Mouse (Mus musculus): ENCODE data around the gene Prdm1. TPM values are rescaled to one million over a fixed set of nuclear protein-coding genes. Genes with fewer than 3 reads are reported as not detected.

Gene Prdm1
- total and polyA plus RNA-seq, 3 experiments, result 4.7 to 13.6 (median 8.0) TPM

GRCm38 (mm10) chr10:44392855-44393254 is 135.4 kb downstream of the Prdm1 start (continued):
- TF ChIP-seq ZKSCAN1 (IDR thresholded peaks at IDR 0.05; ENCODE audit: borderline replicate concordance, low read depth, low read length) (no peak), MAX (IDR thresholded peaks at IDR 0.05; ENCODE audit: low read length) (no peak), UBTF (IDR thresholded peaks at IDR 0.05; ENCODE audit: low read depth, low read length) (no peak), NELFE (IDR thresholded peaks at IDR 0.05; ENCODE audit: low read depth, low read length) (no peak), SIN3A (IDR thresholded peaks at IDR 0.05; ENCODE audit: low read length) (no peak), TBP (conservative IDR thresholded peaks at IDR 0.05; ENCODE audit: low read depth, low read length) (no peak), POLR2A (IDR thresholded peaks at IDR 0.05; ENCODE audit: low read depth, low read length) (no peak), ELF1 (IDR thresholded peaks at IDR 0.05; ENCODE audit: low read depth, low read length) (no peak), IRF4 (IDR thresholded peaks at IDR 0.05; ENCODE audit: low read depth, low read length) (peak; percentile 63; the same call in 1 of the 2 replicates), BHLHE40 (IDR thresholded peaks at IDR 0.05; ENCODE audit: low read depth, low read length) (peak; percentile 93), RCOR1 (conservative IDR thresholded peaks at IDR 0.05; ENCODE audit: low read depth, low read length) (no peak), POLR2AphosphoS2 (IDR thresholded peaks at IDR 0.05; ENCODE audit: low read depth, low read length) (no peak), ZC3H11A (IDR thresholded peaks at IDR 0.05; ENCODE audit: low read depth, low read length) (no peak), MYC (IDR thresholded peaks at IDR 0.05; ENCODE audit: low read depth, low read length) (no peak), PAX5 (IDR thresholded peaks at IDR 0.05; ENCODE audit: low read length) (no peak), TCF12 (IDR thresholded peaks at IDR 0.05; ENCODE audit: low read depth, low read length) (peak; percentile 54; the same call in 1 of the 2 replicates), ETS1 (conservative IDR thresholded peaks at IDR 0.05; ENCODE audit: low read depth, low read length) (peak; percentile 27; the same call in 1 of the 2 replicates), NRF1 (IDR thresholded peaks at IDR 0.05; ENCODE audit: low read depth, low read length) (no peak), CTCF (conservative IDR thresholded peaks at IDR 0.05 in 1 of 2, IDR thresholded peaks at IDR 0.05 in 1 of 2; ENCODE audit: low read depth in 2 of 2, low read length in 2 of 2) (no peak), RAD21 (IDR thresholded peaks at IDR 0.05; ENCODE audit: low read depth, low read length) (no peak; the same call in 1 of the 2 replicates), MAFK (IDR thresholded peaks at IDR 0.05; ENCODE audit: insufficient replicate concordance, low read length) (no peak)

GRCm38 (mm10) chr10:44391509-44392290 is 136.6 kb downstream of the Prdm1 start:
- H3K9me3 ChIP-seq (replicated peaks; ENCODE audit: low read length), result no peaks in the 10 kb centered on the region
- no peak for TF ChIP-seq USF1 (IDR thresholded peaks at IDR 0.05; ENCODE audit: low read depth, low read length)
- no peak for TF ChIP-seq SIN3A (IDR thresholded peaks at IDR 0.05; ENCODE audit: low read length)
- TF ChIP-seq ELF1 (IDR thresholded peaks at IDR 0.05; ENCODE audit: low read depth, low read length), result no peak
- no peak for TF ChIP-seq NELFE (IDR thresholded peaks at IDR 0.05; ENCODE audit: low read depth, low read length)
- TF ChIP-seq PAX5 (IDR thresholded peaks at IDR 0.05; ENCODE audit: low read length), result no peak
- no peak for TF ChIP-seq HCFC1 (IDR thresholded peaks at IDR 0.05; ENCODE audit: low read depth, low read length)
- TF ChIP-seq MYC (IDR thresholded peaks at IDR 0.05; ENCODE audit: low read depth, low read length), result no peak
- no peak for TF ChIP-seq IRF4 (IDR thresholded peaks at IDR 0.05; ENCODE audit: low read depth, low read length)
- TF ChIP-seq UBTF (IDR thresholded peaks at IDR 0.05; ENCODE audit: low read depth, low read length), result no peak
- TF ChIP-seq RCOR1 (conservative IDR thresholded peaks at IDR 0.05; ENCODE audit: low read depth, low read length), result no peak
- TF ChIP-seq NRF1 (IDR thresholded peaks at IDR 0.05; ENCODE audit: low read depth, low read length), result no peak
- no peak for TF ChIP-seq EP300 (IDR thresholded peaks at IDR 0.05; ENCODE audit: low read length)
- H3K9ac ChIP-seq (ENCODE audit: insufficient read depth, low read depth), result no peak overlapping the region
- H3K27ac ChIP-seq (ENCODE audit: insufficient read depth, low read depth), result no peak overlapping the region
- no peak for DNase-seq (ENCODE audit: extremely low read depth)
- no peak overlapping the region for H3K4me3 ChIP-seq (replicated peaks in 1 of 3; ENCODE audit: low read depth in 2 of 3, low read length in 2 of 3, poor library complexity in 1 of 3)
- H3K36me3 ChIP-seq (replicated peaks in 1 of 2; ENCODE audit: control insufficient read depth in 1 of 2, insufficient read depth in 1 of 2, low read length in 1 of 2), result no peaks in the 10 kb centered on the region
- H3K4me2 ChIP-seq (ENCODE audit: insufficient read depth, low read depth, poor library complexity, severe bottlenecking), result no peak overlapping the region
- no peaks in the 10 kb centered on the region for H3K27me3 ChIP-seq (replicated peaks)
- H3K4me1 ChIP-seq (ENCODE audit: control insufficient read depth in 1 of 2, insufficient read depth in 2 of 2), result peaks cover 7 to 22% of the 10 kb centered on the region in 2 experiments
- in situ Hi-C loops (cut with MboI; ENCODE audit: low pct_ligation_motif_present, low pct_unique_long_range_greater_than_20kb, low sequenced_read_pairs) (no loop called here), dilution Hi-C loops (cut with MboI; ENCODE audit: extremely low pct_ligation_motif_present, extremely low pct_unique_long_range_greater_than_20kb, low sequenced_read_pairs) (no loop called here)
- H3K79me2 ChIP-seq (replicated peaks; ENCODE audit: control insufficient read depth, extremely low read depth, insufficient read depth, poor library complexity, severe bottlenecking), result no peaks in the 10 kb centered on the region
